Mouse (Mus musculus) heart, adult 9 months (tissue): Measurements from ENCODE around the gene Cyp17a1.

ENCODE experiments used
- DNase-seq, 2 experiments: peaks; one replicate each; pipeline ENCODE4 v3.0.0; 2022; ENCODE audit warnings: low spot score in 2 of 2

The Cyp17a1 gene

DNA sequence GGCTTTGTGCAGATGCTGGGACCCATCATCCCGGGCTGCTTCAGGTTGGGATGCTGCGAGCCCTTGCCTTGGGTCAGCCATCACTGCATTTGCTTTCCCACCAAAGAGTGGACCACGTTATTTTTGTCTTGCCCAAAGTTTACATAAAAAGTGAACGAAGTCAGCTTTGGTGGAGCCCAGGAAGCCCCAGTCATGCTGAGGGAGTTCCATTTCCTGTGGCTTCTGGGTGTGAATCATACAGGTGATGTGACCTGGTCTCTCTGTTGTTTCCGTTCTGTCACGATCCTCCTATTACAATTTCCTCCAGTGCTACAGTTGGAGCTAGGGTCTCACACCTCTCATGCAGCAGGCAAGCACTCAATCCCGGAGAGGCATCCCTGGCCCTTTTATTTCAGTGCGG is 55.6 kb downstream of the Cyp17a1 start:
- no peak for DNase-seq
